In genomic region chr6:119715234-119715633, GRCm38 (mm10) we compare ENCODE assay signal across 18 mouse cellular contexts.
"Had no signal": no experiment of that assay in that cellular context is flagged by ENCODE, and none has a peak within 500 bp of the region (broad histone marks: within the 10 kb centered on the region; RNA-seq: fewer than 3 reads in every experiment).

No protein-coding gene starts in this region.

- H3K27me3 ChIP-seq: liver, embryonic 13.5 days; megakaryocyte, embryonic 14.5 days; midbrain, embryonic 13.5 days; neural tube, embryonic 13.5 days; stomach, embryonic 15.5 days had no signal

- H3K36me3 ChIP-seq: liver, embryonic 13.5 days; stomach, embryonic 15.5 days had no signal

- H3K4me1 ChIP-seq: midbrain, embryonic 10.5 days; midbrain, embryonic 13.5 days; neural tube, embryonic 13.5 days; stomach, embryonic 15.5 days had no signal

- H3K27ac ChIP-seq: layer of hippocampus, adult 2 months; liver, embryonic 13.5 days; midbrain, embryonic 10.5 days; midbrain, embryonic 13.5 days; neural tube, embryonic 13.5 days; stomach, embryonic 15.5 days had no signal

- H3K9ac ChIP-seq: liver, embryonic 13.5 days; midbrain, embryonic 13.5 days; neural tube, embryonic 13.5 days; stomach, embryonic 15.5 days had no signal

- H3K4me3 ChIP-seq: layer of hippocampus, adult 2 months; liver, embryonic 13.5 days; megakaryocyte, embryonic 14.5 days; midbrain, embryonic 10.5 days; midbrain, embryonic 13.5 days; myocyte; neural tube, embryonic 13.5 days; stomach, embryonic 15.5 days had no signal

- DNase-seq: kidney, postnatal 25 days; layer of hippocampus, adult 9-11 months; liver, embryonic 13.5 days; lung, adult 2 months; lung, postnatal 14 days; lung, postnatal 4 days; retina, postnatal 1 day; right cerebral cortex, postnatal 25 days; spleen, adult 18-20 months; thymus, postnatal 4 days had no signal

- ATAC-seq: midbrain, embryonic 13.5 days; midbrain, embryonic 16.5 days had no signal

- H3K9me3 ChIP-seq: liver, embryonic 13.5 days; megakaryocyte, embryonic 14.5 days; midbrain, embryonic 10.5 days; midbrain, embryonic 13.5 days; neural tube, embryonic 13.5 days; stomach, embryonic 15.5 days had no signal
